Mouse (Mus musculus) erythroblast, embryonic 14.5 days (primary cell): ENCODE results near the gene Celf2.

Experiments
- GATA1 ChIP-seq: IDR thresholded peaks from 2 replicates; pipeline ENCODE4 v1.6.1; 2012; ENCODE audit warnings: low read length, inconsistent platforms, mixed read lengths
- TAL1 ChIP-seq: IDR thresholded peaks from 3 replicates; pipeline ENCODE4 v1.6.1; 2012; ENCODE audit warnings: low read length, inconsistent platforms, mixed read lengths

- TF ChIP-seq TAL1 (no peak), GATA1 (no peak)
Observed at GRCm38 (mm10) chr2:6559581-6559980, 949.8 kb downstream of the Celf2 start.
